Mouse (Mus musculus): ENCODE measurements around the gene Syap1.
"Not testable (repeated sequence)": the region's sequence is repeated elsewhere in the genome, so short reads cannot be mapped to it uniquely, and the experiment has no call there.

Gene Syap1

GRCm38 (mm10) chrX:162887931-162888511 is at the start of gene Syap1:
Gene Syap1, minus strand, starts transcription at chrX:162888447.
- DNase-seq (ENCODE audit: low spot score), result peak; percentile 77

- no peak for DNase-seq (ENCODE audit: low spot score)
These were observed 43.2 kb upstream of the Syap1 start for GRCm38 (mm10) chrX:162931467-162931866.

- no peak for DNase-seq (ENCODE audit: low spot score)
These were observed 33.4 kb upstream of the Syap1 start for GRCm38 (mm10) chrX:162921487-162922125.

- DNase-seq (ENCODE audit: low spot score), result peak; percentile 42
These were observed 27.4 kb upstream of the Syap1 start for GRCm38 (mm10) chrX:162915697-162916096.

- DNase-seq (ENCODE audit: low spot score), result no peak
These were observed 25.4 kb upstream of the Syap1 start for GRCm38 (mm10) chrX:162913651-162914050.

- DNase-seq (ENCODE audit: low spot score), result no peak
These were observed 19.3 kb upstream of the Syap1 start for GRCm38 (mm10) chrX:162907554-162907953.

- DNase-seq (ENCODE audit: low spot score), result peak; percentile 88
These were observed 13.9 kb upstream of the Syap1 start for GRCm38 (mm10) chrX:162902040-162902734.

- DNase-seq (ENCODE audit: low spot score), result peak; percentile 22
These were observed 13.3 kb upstream of the Syap1 start for GRCm38 (mm10) chrX:162901371-162902039.

- no peak for DNase-seq (ENCODE audit: low spot score)
These were observed 12.7 kb upstream of the Syap1 start, which contains the start of gene Ctps2 for GRCm38 (mm10) chrX:162900938-162901337. Gene Ctps2, plus strand, starts transcription at chrX:162901238.

GRCm38 (mm10) chrX:162888575-162889223 is 452 bp upstream of the Syap1 start:
- not testable (repeated sequence) for DNase-seq (ENCODE audit: low spot score)

GRCm38 (mm10) chrX:162878236-162878635 is 10.0 kb downstream of the Syap1 start:
- no peak for DNase-seq (ENCODE audit: low spot score)

GRCm38 (mm10) chrX:162873761-162874160 is 14.5 kb downstream of the Syap1 start:
- no peak for DNase-seq (ENCODE audit: low spot score)

- DNase-seq (ENCODE audit: low spot score), result peak; percentile 18
These were observed 16.3 kb downstream of the Syap1 start for GRCm38 (mm10) chrX:162871734-162872517.

- DNase-seq (ENCODE audit: low spot score), result peak; percentile 11
These were observed 19.8 kb downstream of the Syap1 start for GRCm38 (mm10) chrX:162868294-162868965.

- DNase-seq (ENCODE audit: low spot score), result no peak
These were observed 39.6 kb downstream of the Syap1 start for GRCm38 (mm10) chrX:162848682-162849081.

GRCm38 (mm10) chrX:162845531-162845930 is 42.7 kb downstream of the Syap1 start:
- DNase-seq (ENCODE audit: low spot score), result no peak

GRCm38 (mm10) chrX:162844447-162845100 is 43.7 kb downstream of the Syap1 start:
- no peak for DNase-seq (ENCODE audit: low spot score)

GRCm38 (mm10) chrX:162832101-162832500 is 56.1 kb downstream of the Syap1 start:
- no peak for DNase-seq (ENCODE audit: low spot score)

- DNase-seq (ENCODE audit: low spot score), result no peak
These were observed 56.7 kb downstream of the Syap1 start for GRCm38 (mm10) chrX:162831542-162831941.

GRCm38 (mm10) chrX:162831036-162831435 is 57.2 kb downstream of the Syap1 start:
- DNase-seq (ENCODE audit: low spot score), result no peak
